In genomic region chr8:118416811-118417355, GRCm38 (mm10) we compare ENCODE assay signal across 15 mouse cellular contexts.
"Had no signal": no experiment of that assay in that cellular context is flagged by ENCODE, and none has a peak within 500 bp of the region (broad histone marks: within the 10 kb centered on the region; RNA-seq: fewer than 3 reads in every experiment).

No protein-coding gene starts in this region.

- H3K4me2 ChIP-seq: limb, embryonic 12.5 days; liver, embryonic 13.5 days; lung, embryonic 15.5 days; midbrain, embryonic 11.5 days; midbrain, embryonic 15.5 days; neural tube, embryonic 13.5 days had no signal

- DNase-seq: kidney, postnatal 10 days; kidney, postnatal 4 days; liver; liver, embryonic 13.5 days; liver, postnatal 0 days; lung, postnatal 14 days; right cerebral cortex, postnatal 14 days; thymus, postnatal 4 days had no signal

- H3K4me3 ChIP-seq: layer of hippocampus, adult 2 months; limb, embryonic 12.5 days; liver, embryonic 13.5 days; lung, embryonic 15.5 days; megakaryocyte, embryonic 14.5 days; midbrain, embryonic 15.5 days; neural tube, embryonic 13.5 days had no signal

- H3K27me3 ChIP-seq: limb, embryonic 12.5 days; liver, embryonic 13.5 days; lung, embryonic 15.5 days; megakaryocyte, embryonic 14.5 days; midbrain, embryonic 15.5 days; neural tube, embryonic 13.5 days had no signal

- H3K36me3 ChIP-seq: limb, embryonic 12.5 days; liver, embryonic 13.5 days; lung, embryonic 15.5 days; midbrain, embryonic 15.5 days; neural tube, embryonic 13.5 days had no signal
